Mouse (Mus musculus) erythroblast, embryonic 14.5 days (primary cell): ENCODE results near the gene Wnk1. TPM values are rescaled to one million over a fixed set of nuclear protein-coding genes. Genes with fewer than 3 reads are reported as not detected.
"Not testable (repeated sequence)": the region's sequence is repeated elsewhere in the genome, so short reads cannot be mapped to it uniquely, and the experiment has no call there.

Experiments used
- H3K27me3 ChIP-seq: 2 replicates; pipeline ENCODE4 v1.6.1; 2012; ENCODE audit warnings: inconsistent platforms; ENCODE audit not compliant: control insufficient read depth
- H3K36me3 ChIP-seq: 2 replicates; pipeline ENCODE4 v1.6.1; 2012; ENCODE audit warnings: mild to moderate bottlenecking, inconsistent platforms; ENCODE audit not compliant: control insufficient read depth
- H3K4me1 ChIP-seq: 2 replicates; pipeline ENCODE4 v1.6.1; 2012; ENCODE audit warnings: inconsistent platforms; ENCODE audit not compliant: control insufficient read depth
- H3K4me3 ChIP-seq: replicated peaks from 2 replicates; pipeline ENCODE3; 2012; ENCODE audit warnings: moderate library complexity, mild to moderate bottlenecking, inconsistent platforms
- H3K9me3 ChIP-seq: 2 replicates; pipeline ENCODE4 v1.6.1; 2012; ENCODE audit warnings: low read length, inconsistent platforms, mixed read lengths; ENCODE audit not compliant: control insufficient read depth
- GATA1 ChIP-seq: IDR thresholded peaks from 2 replicates; pipeline ENCODE4 v1.6.1; 2012; ENCODE audit warnings: low read length, inconsistent platforms, mixed read lengths
- TAL1 ChIP-seq: IDR thresholded peaks from 3 replicates; pipeline ENCODE4 v1.6.1; 2012; ENCODE audit warnings: low read length, inconsistent platforms, mixed read lengths
- polyA plus RNA-seq: library from polyadenylated mRNA; stranded (reverse); fragments of >175 nt; gene quantifications from 2 replicates; pipeline ENCODE4 v1.2.3, GENCODE M21; 2012

The Wnk1 gene
- 3.1 and 4.3 TPM in 2 replicates for polyA plus RNA-seq

GRCm38 (mm10) chr6:120038366-120039255, at the start of gene Wnk1:
Gene Wnk1, minus strand, starts transcription at chr6:120038672.
- H3K4me1 ChIP-seq, result peaks cover 17% of the 10 kb centered on the region
- H3K9me3 ChIP-seq, result no peaks in the 10 kb centered on the region
- H3K27me3 ChIP-seq, result peaks cover 2% of the 10 kb centered on the region; the same call in 1 of the 2 replicates
- peak within 1 kb of the TSS; percentile 100 for H3K4me3 ChIP-seq
- H3K36me3 ChIP-seq, result peaks cover 37% of the 10 kb centered on the region
- TF ChIP-seq GATA1 (no peak), TAL1 (no peak)

DNA sequence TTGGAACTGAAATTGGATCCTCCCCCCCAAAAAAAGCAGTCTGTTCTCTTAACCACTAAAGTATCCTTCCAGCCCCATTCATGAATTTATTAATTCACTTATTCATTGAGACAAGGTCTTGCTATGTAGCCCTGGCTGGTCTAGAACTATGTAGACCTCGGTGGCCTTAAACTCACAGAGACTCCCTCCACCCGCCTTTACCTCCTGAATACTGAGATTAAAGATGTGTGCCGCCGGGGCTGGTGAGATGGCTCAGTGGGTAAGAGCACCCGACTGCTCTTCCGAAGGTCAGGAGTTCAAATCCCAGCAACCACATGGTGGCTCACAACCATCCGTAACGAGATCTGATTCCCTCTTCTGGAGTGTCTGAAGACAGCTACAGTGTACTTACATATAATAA, 48.6 kb upstream of the Wnk1 start:
- H3K27me3 ChIP-seq, H3K4me3 ChIP-seq, H3K4me1 ChIP-seq, H3K9me3 ChIP-seq, H3K36me3 ChIP-seq: not testable (repeated sequence)

DNA sequence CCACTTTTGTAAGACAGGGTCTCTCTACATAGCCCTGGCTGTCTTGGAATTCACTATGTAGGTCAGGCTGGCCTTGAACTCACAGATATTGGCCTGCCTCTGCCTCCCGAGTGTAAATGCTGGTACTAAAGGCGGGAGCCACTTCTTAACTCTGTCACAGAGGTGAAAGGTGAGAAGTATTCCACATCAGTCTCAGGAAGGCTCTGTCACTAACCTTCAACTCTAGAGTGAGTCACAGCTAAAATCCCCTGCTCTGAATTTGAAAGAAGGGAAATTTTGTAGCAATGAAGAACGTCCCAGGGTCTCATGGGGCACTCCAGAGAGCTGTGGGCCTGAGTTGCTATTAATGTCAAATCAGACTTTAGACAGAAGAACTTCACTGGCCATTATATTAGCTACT, 47.4 kb upstream of the Wnk1 start:
- Histone ChIP-seq H3K4me3 (no peak overlapping the region), H3K36me3 (no peaks in the 10 kb centered on the region), H3K4me1 (peaks cover 3% of the 10 kb centered on the region; the same call in 1 of the 2 replicates), H3K27me3 (no peaks in the 10 kb centered on the region), H3K9me3 (no peaks in the 10 kb centered on the region)
- no peak for TF ChIP-seq GATA1
- TF ChIP-seq TAL1, result no peak

DNA sequence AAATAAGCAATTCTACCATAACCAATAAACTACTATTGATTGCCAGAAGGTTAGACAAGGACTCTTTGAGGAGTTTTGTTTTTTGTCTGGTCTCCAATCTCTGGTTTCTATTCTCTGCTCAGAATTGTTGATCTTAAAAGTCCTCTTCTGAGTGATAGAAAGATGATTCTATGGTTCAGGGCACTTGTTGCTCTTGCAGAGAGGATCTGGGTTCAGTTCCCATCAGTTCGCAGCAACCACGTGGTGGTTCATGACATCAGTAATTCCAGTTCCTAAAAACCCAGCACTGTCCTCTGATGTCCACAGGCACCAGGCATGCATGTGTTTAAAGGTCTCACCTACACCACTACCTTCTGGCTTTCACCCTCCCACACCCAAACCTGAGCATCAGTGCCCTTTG, 46.5 kb upstream of the Wnk1 start:
- H3K4me1 ChIP-seq, result peaks cover 3% of the 10 kb centered on the region; the same call in 1 of the 2 replicates
- no peaks in the 10 kb centered on the region for H3K9me3 ChIP-seq
- no peaks in the 10 kb centered on the region for H3K27me3 ChIP-seq
- no peak overlapping the region for H3K4me3 ChIP-seq
- no peaks in the 10 kb centered on the region for H3K36me3 ChIP-seq
- no peak for TF ChIP-seq GATA1
- no peak for TF ChIP-seq TAL1

- peaks cover 4% of the 10 kb centered on the region; the same call in 1 of the 2 replicates for H3K4me1 ChIP-seq
- no peaks in the 10 kb centered on the region for H3K36me3 ChIP-seq
- no peak for TF ChIP-seq TAL1
- no peak for TF ChIP-seq GATA1
- H3K4me3 ChIP-seq, result no peak overlapping the region
- H3K27me3 ChIP-seq, result no peaks in the 10 kb centered on the region
- H3K9me3 ChIP-seq, result no peaks in the 10 kb centered on the region
Measured at GRCm38 (mm10) chr6:120083442-120083841, 45.0 kb upstream of the Wnk1 start.

DNA sequence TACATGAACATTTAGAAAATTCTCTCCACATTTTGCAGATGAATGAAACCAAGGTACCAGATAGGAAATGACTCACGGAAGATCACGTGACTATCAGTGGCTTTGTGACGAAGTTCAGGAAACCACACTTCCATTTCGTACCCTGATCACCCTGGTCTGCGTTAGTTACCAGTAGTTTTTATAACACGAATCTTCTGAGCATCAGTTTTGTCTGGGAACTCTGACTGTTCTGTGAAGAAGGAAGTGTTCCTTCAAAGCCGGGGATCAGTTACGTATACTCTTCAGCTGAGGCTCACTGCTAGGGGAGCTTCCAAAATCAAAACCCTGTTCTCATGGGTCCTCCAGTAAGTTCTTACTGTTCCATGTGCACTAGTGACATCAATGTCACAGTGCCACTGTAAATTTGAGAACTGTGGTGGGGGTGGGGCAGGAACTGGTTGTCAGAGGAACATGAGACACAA, 44.5 kb upstream of the Wnk1 start:
- Histone ChIP-seq H3K9me3 (no peaks in the 10 kb centered on the region), H3K4me1 (peaks cover 7% of the 10 kb centered on the region), H3K4me3 (no peak overlapping the region), H3K36me3 (no peaks in the 10 kb centered on the region), H3K27me3 (no peaks in the 10 kb centered on the region)
- TF ChIP-seq TAL1 (no peak), GATA1 (no peak)

- H3K27me3 ChIP-seq, result no peaks in the 10 kb centered on the region
- no peak for TF ChIP-seq TAL1
- H3K4me3 ChIP-seq, result no peak overlapping the region
- no peaks in the 10 kb centered on the region for H3K9me3 ChIP-seq
- H3K4me1 ChIP-seq, result peaks cover 11% of the 10 kb centered on the region
- no peaks in the 10 kb centered on the region for H3K36me3 ChIP-seq
Measured at GRCm38 (mm10) chr6:120082251-120082950, 43.9 kb upstream of the Wnk1 start.

DNA sequence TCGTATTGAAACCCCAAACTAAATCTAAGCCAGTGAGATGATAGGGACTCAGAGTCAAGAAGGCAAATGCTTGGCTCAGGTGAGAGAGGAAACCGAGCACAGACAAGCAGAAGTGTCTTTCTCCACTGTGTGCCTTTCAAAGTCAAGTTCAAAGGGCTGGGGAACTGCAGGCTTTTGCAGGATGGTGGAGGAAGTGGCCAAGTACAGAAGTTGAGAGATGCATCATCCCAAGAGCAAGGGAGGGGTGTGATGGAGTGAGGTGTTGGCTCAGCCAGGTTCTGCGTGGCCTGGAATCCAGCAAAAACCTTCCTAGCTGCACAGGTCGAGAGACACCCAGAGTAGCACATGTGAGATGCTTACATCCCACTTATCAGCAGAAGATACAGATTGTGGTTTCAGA, 43.0 kb upstream of the Wnk1 start:
- peaks cover 19% of the 10 kb centered on the region for H3K4me1 ChIP-seq
- TF ChIP-seq TAL1 (no peak), GATA1 (no peak)
- H3K4me3 ChIP-seq, result no peak overlapping the region
- H3K27me3 ChIP-seq, result no peaks in the 10 kb centered on the region
- no peaks in the 10 kb centered on the region for H3K36me3 ChIP-seq
- no peaks in the 10 kb centered on the region for H3K9me3 ChIP-seq

- no peak overlapping the region for H3K4me3 ChIP-seq
- H3K27me3 ChIP-seq, result no peaks in the 10 kb centered on the region
- no peaks in the 10 kb centered on the region for H3K9me3 ChIP-seq
- TF ChIP-seq TAL1 (no peak), GATA1 (no peak)
- H3K36me3 ChIP-seq, result no peaks in the 10 kb centered on the region
- H3K4me1 ChIP-seq, result peaks cover 28% of the 10 kb centered on the region
Measured at GRCm38 (mm10) chr6:120079547-120079946, 41.1 kb upstream of the Wnk1 start.
